Mouse (Mus musculus): Measurements from ENCODE around the gene Ndufa9.

Ndufa9 gene

DNA sequence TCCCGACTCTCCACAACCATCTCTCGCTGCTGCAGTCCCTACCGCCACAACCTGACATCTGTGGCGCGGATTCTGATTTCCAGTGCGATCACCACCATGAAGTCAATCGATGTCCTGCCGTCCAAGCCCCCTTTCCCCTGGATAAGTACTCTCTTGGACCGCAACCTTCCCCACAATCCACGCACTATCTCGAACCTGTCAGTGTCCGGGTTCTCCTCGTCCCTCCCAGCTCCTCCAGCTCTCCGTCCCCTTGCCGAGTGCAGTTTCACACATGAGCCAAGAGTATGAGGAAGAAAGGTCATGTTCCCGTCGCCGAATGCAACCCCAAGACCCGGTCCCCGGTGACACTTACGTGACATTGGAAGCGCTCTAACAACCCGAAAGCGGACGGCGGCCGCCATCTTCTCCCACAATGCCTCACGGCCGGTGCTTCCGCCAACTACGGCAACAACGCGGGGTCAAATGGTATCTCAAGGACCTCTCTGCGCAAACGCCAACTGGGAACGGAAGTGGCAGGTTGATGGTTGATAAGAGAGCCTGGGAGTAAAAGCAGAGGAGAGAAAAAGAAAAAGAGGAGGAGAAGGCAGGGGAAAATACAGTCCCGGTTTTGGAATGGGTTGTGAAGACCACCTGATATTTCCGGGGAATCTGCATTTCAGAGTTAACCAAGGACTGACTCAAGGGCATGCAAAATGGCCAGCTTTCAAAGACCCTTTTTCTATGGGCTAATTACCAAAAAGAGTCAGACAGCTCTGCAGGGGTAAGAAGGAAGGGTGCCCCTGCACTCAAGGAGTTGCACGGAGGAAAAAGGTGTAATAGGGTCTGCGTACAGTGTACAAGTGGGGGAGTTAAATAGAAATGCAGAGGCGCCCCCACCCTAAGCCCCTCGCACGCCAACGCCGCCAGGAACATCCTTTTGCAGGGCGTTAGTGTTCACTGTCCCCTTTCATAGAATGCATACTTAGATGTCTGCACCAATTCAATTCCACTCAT is at the start of gene Ndufa9:
Gene Ndufa9, minus strand, starts transcription at position 425 of the 993 bp plus-strand sequence.
- peak; percentile 93 for DNase-seq (ENCODE audit: low read depth, low spot score)

DNA sequence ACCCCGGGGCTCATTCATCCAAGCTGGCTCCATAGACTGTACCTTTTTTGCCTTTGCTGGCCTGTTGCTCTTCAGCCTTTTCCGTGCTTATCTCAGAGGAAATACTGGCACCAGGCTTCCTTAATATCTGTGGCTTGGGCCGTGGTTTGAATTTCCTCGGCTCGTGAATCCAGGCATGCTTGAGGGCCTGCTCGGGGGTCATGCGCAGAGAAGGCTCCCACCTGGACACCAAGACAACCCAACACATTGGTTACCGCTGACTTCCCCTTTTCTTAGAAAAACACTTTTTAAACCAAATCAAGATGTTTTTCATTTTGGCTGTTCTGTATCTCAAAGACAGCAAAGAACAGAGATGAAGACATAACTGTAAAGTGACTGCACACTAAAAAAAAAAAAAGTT is 28.2 kb upstream of the Ndufa9 start:
- DNase-seq (ENCODE audit: low read depth, low spot score): no peak

DNA sequence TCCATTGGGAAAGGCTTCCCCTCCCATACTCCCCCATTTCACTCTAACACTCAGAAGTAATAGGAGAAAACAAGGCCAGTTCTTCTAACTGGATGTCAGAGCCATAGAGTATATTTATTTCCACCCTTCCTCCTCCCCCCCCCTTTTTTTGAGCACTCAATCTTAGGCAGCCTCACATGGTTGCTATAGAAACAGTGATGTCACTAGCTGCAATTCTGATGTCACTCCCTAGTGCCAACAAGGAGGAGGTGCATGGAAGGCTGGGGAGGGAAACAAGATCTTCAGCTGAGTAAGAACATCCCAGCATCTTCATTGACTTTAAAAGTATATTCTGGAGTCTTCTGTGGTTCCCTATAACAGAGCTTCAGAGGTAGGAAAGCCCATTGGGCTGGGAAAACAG is 3.9 kb upstream of the Ndufa9 start, which contains the start of gene Akap3:
Gene Akap3, plus strand, starts transcription at position 218 of the 400 bp plus-strand sequence.
- DNase-seq (ENCODE audit: low read depth, low spot score): no peak

DNA sequence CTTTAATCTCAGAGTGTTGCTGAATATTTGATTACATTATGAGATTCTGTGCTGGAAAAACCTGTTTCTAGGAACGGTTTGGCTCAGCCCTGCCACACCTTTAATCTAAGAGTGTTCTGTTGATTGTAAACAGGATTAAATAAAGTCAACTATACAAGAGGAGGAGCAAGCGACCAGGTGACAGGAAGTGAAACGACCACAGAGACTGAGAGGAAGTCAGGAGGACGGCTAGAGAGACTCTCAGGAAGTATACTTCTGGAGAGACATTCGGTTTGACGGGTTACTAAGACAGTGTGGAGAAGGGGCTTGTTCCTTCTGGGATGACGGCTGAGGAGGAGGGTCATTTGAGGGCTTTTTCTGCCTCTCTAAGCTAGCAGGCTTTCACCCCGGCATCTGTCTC is 12.3 kb downstream of the Ndufa9 start:
- DNase-seq (ENCODE audit: low read depth, low spot score): no peak

DNA sequence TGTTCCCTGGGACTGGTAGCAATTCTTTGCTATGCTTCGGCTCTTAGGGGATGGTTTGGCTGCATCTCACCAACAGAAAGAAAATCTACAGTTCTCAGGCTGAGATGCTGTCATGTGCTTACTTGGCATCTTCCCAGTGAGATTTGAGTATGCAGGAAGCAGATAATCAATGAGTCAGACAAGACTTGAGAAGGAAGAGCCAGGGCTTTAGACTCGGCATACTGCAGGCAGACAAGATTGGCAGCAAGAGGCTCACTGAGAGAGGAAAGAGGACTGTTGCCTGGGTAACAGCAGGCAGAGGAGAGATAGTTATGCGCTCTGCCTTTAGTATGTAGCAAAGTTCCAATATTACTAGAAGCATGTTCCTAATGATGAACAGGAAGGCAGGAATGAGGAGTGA is 25.8 kb downstream of the Ndufa9 start:
- DNase-seq (ENCODE audit: low read depth, low spot score): no peak

DNA sequence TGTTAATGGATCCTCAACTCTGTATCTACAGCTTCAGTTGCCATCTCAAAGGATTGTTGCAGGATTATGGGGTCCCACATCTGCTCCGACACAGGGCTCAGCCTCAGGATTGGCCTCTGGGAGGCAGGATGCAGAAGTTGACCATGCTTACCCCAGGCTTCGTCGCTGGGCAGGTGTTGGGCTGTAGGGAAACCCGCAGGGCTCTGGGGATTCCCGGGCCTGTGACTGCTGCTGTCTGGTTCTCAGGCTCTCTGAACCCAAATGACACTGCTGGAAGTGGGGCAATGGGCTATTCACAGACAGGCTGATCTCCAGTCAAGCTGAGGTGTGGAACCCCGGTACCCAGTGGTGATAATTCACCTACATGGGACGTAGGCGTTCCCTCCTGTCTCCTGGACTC is 32.6 kb downstream of the Ndufa9 start:
- no peak for DNase-seq (ENCODE audit: low read depth, low spot score)

DNA sequence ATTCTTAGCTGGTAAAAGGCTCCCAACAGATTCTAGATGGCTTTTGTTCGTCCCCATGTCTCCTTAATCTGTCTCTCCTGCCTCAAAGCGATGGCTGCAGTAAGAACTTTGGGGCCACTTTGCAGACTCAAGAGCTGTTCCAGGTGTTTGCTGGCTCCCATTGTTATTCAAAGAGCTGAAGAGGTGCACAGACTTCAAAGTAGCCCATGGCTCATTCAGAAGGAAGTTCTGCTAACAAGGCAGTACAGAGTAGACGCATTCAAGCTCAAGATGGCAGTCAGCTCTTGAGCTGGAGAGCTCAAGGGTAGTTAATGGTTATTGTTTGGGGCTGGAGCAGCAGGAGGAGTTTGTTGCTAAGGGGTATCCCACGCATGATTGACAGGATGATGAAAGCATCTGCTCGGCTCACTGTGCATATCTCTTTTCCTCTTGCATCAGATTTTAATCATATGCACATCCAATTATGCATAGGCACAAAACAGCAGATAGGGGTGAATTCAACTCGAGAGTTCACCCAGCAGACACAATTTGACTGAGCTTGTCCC is 33.7 kb downstream of the Ndufa9 start:
- peak; percentile 77 for DNase-seq (ENCODE audit: low read depth, low spot score)

DNA sequence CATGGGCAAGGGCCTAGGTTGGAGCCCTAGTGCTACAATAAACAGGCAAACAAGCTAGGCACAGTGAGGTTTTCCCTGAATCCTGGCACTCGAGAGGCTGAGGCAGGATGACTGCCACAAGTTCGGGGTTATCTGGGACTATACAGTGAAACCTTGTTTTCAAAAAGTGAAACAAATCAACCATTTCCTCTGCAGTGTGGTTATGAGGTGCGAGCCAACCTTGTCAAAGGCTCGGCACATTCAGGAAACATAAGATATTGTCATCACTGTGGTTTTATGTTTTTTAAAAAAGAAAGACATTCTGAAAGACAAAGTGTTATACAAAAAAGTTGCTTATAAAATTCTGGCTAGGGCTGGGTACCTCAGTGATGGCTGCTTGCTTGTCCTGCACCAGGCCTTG is 37.5 kb downstream of the Ndufa9 start:
- no peak for DNase-seq (ENCODE audit: low read depth, low spot score)

DNA sequence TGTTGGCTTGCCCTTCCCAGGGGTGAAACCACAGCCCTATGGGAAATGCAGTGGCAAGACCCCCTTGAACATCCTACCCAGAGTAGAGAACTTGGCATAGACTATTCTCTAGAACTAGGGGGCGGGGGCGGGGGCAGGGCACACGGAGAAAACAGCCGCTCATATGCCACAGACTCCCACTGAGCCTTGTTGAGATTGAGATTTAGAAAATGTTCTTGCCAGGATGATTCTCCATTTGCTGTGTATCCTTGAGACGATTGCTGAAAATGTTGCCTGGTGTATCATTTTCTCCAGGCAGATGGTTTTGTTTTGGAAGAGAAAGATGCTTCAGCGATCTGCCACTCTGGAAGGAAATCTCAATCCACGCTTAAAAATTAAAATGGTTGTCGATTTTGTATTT is 40.4 kb downstream of the Ndufa9 start:
- no peak for DNase-seq (ENCODE audit: low read depth, low spot score)

DNA sequence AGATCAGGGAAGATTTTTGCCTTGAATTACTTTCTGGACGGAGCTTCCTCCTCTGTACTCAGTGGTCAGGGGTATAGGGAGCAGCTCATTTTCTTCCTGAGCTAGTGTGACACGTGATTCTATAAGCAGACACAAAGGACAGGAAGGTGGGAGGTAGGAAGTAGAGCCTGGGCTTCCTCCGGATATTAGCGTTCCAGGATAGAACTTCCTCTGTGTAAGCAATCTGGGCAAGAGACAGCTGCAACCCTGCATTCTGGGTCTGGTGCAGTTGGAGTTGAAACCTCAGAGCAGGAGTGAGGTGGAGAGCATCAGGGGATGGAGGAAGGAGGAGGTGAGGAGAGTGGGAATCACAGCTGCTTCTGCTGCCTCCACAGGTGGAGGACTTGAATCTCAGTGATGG is 40.8 kb downstream of the Ndufa9 start:
- peak; percentile 27 for DNase-seq (ENCODE audit: low read depth, low spot score)

DNA sequence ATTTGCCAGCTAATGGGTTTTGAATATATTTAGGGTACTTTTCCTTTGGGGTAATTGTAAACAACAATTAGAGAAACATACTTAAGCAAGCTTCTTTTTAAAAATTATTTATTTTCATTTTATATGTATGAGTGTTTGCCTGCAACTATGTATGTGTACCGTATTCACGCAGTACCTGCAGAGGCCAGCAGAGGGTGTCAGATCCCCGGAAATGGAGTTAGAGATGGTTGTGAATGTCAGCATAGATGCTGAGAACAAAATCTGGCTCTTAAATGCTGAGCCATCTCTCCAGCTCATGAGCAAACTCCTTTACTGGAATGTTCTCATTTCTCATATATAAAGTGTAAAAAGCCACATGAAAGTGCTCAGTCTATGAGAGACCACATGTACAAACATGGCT is 42.2 kb downstream of the Ndufa9 start:
- peak; percentile 67 for DNase-seq (ENCODE audit: low read depth, low spot score)

DNA sequence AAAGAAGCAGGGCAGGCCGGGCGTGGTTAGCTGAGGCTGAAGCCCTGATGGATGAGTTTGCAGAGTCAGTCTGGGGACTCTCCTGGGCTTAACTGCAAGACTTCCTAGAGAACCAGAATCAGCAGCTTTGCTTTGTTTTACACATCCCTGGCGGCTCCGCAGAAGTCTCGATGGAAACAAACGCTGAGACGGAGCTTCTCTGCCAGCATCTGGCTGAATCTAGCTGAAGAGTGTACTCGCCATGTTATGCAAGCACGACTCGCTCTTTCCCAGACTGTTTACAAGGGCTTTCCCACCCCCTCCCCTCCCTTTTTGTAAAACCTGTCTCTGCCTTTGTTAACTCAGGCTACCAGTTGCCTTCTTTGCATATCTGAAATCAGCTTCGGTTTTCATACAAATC is 46.0 kb downstream of the Ndufa9 start:
- peak; percentile 52 for DNase-seq (ENCODE audit: low read depth, low spot score)

DNA sequence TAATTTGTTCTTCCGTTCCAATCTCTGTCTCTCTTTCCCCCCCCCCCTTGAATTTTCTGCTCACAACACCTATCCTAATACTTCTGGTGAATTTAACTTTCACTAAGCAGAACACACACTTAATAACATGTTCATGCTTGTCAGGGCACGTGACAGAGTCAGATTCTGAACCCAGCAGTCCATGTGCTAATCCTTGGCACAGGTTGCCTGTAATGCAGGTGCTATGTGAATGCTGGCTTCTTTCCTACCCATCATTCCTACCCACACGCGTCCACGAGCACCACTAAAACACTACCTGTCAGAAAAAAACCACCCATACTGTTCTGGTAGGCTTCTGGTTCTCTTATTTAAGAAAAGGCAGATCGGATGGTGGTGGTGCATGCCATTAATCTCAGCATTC is 54.2 kb downstream of the Ndufa9 start:
- DNase-seq (ENCODE audit: low read depth, low spot score): no peak

DNA sequence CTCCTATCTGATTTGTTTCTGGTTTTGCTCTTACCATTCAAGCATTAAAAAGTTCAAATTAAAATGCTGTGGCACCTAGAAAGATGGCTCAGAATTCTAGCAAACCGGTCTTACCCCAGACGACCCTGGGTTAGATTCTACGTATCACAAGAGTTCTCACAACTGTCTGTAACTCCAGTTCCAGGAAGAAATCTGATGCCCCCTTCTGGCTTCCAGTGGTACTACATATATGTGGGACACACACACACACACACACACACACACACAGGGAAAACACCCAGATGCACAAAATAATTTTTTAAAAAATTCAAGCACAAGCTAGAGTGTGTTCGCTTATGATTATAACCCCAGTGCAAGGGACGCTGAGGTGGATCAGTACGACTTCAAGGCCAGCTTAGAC is 55.2 kb downstream of the Ndufa9 start:
- DNase-seq (ENCODE audit: low read depth, low spot score): peak; percentile 66

DNA sequence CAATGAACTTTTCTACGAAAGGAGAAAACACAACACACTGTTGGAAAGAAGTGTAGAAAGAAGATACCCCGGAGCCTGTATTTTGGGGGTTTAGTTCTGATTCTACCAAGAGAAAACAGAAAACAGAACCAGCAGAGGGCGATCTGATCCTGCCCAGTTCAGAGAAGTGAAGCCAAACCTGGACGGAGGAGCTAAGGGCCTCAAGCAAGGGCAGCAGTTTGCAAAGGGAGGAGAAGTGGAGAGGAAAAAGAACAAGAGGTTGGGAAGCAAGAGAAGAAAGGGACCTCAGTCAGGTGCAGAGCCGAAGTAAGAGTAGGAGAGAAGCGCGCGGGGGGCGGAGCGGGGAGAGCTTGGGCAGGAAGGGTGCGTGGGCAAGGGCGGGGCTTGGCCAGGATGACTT is 57.0 kb downstream of the Ndufa9 start:
- DNase-seq (ENCODE audit: low read depth, low spot score): peak; percentile 45

DNA sequence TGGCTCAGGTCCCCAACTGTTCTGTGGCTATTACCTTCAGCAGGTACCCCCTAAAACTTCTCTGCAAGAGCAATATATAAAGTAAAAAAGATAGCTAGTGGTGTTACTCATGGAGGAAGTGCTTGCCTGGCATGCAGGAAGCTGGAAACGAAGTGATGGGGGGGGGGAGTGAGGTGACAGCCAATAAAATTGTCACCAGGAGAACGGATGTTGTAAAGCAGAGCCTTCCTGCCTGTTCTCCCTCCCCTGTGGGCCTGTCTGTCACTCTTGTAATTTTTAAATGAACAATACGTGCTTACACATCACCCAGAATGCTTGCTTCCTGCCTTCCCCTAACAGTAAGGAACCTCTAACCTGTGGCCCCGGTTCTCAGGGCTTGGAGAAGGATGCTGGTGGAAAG is 57.4 kb downstream of the Ndufa9 start:
- DNase-seq (ENCODE audit: low read depth, low spot score): no peak

DNA sequence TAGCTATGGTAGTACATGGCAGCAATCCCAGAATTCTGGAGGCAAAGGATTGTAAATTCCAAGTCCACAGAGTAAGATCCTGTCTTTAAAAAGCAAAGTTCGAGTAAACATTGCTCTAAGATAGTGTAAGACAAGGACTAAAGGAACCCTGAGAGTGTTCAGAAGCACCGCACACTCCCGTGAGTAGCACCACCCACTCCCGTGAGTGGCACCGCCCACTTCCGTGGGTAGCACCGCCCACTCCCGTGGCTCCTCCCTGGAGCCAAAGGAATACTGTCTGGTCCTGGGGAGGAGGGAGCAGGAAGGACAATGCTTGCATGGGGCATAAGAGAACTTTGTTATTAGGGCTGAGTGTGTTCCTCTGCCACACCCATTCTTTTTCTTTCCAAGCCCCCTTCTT is 60.1 kb downstream of the Ndufa9 start:
- peak; percentile 46 for DNase-seq (ENCODE audit: low read depth, low spot score)

DNA sequence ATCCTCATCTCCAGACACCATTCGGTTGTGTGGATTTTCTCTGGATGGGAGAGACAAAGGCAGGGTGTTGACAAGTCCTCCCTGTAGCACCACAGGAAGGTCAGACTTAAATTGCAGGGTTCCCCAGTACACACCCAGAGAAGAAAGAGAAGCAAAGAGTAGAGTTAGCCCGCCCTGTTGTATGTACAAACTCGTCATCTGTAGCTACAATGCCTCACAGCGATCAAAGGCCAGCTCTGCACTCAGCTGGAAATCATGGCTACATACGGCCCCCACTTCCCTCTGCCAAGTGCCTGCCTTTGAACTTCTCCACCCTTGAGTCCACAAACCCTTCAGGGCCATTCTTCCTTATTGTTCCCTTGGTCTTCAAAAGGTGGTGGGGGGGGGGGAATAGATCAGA is 64.7 kb downstream of the Ndufa9 start:
- DNase-seq (ENCODE audit: low read depth, low spot score): no peak

DNA sequence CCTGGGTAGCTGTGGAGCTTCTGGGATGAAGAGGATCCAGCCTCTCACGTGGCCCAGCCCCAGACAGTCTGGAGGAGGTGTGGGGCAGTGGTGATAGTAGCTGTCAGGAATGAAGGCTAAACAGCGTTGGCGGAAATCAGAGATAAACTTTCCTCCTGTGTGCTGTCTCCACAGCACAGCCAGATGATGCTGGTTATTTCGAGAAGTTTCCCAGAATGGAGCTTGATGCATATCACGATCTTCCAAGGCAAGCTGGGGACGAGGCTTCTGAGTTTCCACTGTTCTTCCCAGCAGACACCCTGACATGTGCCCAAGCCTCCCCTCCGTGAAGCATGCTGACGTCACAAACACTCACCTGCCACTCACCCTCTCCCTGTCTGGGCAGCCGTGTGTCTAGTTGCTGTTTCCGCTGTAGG is 65.3 kb downstream of the Ndufa9 start:
- no peak for DNase-seq (ENCODE audit: low read depth, low spot score)

DNA sequence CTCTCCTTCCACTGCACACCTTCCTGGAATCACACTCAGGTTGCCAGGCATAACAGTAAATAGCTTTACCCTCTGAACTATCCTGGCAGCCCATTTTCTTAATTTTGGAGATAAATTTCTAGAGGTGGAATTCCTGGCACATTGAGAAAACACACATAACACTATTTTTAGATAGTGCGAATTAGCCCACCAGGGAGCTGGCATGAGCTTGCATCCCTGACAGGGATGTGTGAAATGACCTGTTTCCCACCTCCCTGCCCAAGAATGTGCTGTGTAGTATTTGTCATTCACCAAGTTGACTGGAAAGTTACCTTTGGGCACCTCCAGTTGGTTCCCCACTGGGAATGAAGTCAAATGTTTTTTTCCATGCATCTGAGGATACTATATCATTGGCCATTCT is 65.9 kb downstream of the Ndufa9 start:
- DNase-seq (ENCODE audit: low read depth, low spot score): no peak

DNA sequence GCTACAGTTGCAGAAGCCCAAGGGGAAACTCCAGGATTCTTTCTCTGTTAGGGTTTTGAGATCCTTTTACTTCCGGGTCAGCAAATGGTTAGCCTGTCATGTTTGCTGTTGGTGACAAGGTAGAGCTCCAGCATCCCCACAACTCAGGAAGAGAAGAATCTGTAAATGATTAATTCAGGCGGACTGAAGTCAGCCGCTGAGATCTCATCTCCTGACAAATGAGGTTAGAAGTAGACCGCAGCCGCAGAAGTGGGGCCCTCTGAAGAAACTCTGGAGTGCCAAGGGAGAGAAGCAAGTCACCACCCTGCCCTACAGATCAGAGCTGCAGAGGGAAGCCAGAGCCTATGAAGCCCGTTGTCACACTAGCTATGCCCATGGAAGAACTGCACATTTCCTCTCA is 71.0 kb downstream of the Ndufa9 start:
- DNase-seq (ENCODE audit: low read depth, low spot score): no peak

DNA sequence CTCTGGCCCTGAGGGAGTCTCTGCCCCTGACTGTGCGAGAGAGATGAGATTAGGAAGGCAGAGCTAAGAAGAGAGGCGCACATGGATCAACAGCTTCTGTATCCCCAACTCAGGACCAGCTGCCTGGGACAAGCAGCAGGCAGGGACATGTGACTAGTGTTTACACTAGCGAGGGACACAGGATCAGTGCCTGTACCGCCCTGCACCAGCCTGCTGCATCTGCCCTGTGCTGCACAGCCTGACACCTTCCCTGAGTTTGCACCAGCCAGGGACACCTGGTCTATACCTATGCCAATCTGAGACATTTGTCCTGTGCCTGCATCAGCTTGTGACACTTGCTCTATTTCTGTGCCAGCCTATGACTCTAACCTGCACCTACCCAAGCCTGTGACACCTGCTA is 75.1 kb downstream of the Ndufa9 start:
- no peak for DNase-seq (ENCODE audit: low read depth, low spot score)

DNA sequence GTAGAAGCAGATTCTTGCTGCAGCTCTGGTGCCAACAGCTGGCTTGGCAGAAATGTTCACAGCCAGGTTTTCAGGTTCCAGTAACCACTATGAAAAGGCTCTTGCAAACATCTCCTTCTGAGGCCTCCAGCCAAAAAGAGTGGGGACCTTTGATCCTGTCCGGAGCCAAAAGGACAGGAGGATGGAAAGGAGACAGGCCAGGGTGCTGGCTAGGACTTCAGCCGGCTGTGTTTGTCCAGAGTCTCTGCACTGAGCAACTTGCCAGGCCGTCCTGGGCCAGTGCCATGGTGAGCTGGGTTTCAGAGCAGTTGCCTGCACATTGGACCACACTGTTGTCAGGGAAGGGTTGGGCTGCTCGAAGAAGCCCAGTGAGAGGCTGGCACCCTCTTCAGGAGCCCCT is 76.6 kb downstream of the Ndufa9 start:
- no peak for DNase-seq (ENCODE audit: low read depth, low spot score)
